Mouse (Mus musculus) G1E (cell line): ENCODE results near the gene Tmtc1.

Source experiments
- CTCF ChIP-seq: IDR thresholded peaks from 2 replicates; pipeline ENCODE4 v1.5.1; 2012; ENCODE audit warnings: low read depth, low read length, inconsistent platforms, mixed read lengths
- GATA1 ChIP-seq: IDR thresholded peaks from 2 replicates; pipeline ENCODE4 v1.6.1; 2012; ENCODE audit warnings: borderline replicate concordance, low read length, inconsistent platforms, mixed read lengths
- GATA2 ChIP-seq: IDR thresholded peaks from 2 replicates; pipeline ENCODE4 v1.6.1; 2012; ENCODE audit warnings: low read depth, low read length, inconsistent platforms, borderline replicate concordance
- POLR2AphosphoS5 ChIP-seq: IDR thresholded peaks from 2 replicates; pipeline ENCODE4 v1.6.1; 2012; ENCODE audit warnings: low read depth, low read length, inconsistent platforms; ENCODE audit not compliant: insufficient replicate concordance
- TAL1 ChIP-seq: conservative IDR thresholded peaks from 2 replicates; pipeline ENCODE4 v1.6.1; 2012; ENCODE audit warnings: low read depth, low read length, inconsistent platforms, mixed read lengths

GRCm38 (mm10) chr6:148260729-148261101 lies 183.5 kb downstream of the Tmtc1 start:
- TF ChIP-seq CTCF = no peak
- TF ChIP-seq TAL1 = no peak
- TF ChIP-seq GATA1 = no peak
- TF ChIP-seq POLR2AphosphoS5 = no peak
- TF ChIP-seq GATA2 = no peak
